Mouse (Mus musculus) brain, adult 2 months (tissue): ENCODE data around the gene Nomo1.

Source experiments
- DNase-seq: peaks from one replicate; pipeline ENCODE4 v3.0.0; 2011; ENCODE audit warnings: low read depth, low spot score

Nomo1 gene

DNA sequence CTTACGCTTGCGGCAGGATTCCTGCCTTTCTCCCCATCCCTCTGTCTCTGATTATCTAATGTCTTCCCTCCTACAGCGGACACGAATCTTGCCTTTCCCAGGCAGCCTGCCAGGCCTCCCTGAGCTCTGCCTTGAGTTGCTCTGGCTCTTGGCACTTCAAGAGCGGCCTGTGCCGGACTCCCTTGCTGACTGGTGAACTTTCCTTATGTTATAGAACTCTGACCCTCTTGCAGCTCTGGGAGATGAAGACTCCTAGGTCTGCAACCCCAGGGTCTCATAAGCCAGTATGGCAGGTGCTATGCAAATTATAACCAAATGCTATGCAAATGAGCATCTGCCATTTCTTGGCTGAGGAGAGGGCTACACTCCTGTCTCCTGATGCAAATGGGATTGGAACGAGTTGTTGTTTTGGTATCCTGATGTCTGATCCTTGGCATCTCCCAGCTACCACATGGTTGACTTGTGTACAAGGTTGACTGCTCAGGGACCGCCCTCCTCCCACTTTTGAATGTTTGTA lies 69.6 kb downstream of the Nomo1 start:
- peak; percentile 88 for DNase-seq

DNA sequence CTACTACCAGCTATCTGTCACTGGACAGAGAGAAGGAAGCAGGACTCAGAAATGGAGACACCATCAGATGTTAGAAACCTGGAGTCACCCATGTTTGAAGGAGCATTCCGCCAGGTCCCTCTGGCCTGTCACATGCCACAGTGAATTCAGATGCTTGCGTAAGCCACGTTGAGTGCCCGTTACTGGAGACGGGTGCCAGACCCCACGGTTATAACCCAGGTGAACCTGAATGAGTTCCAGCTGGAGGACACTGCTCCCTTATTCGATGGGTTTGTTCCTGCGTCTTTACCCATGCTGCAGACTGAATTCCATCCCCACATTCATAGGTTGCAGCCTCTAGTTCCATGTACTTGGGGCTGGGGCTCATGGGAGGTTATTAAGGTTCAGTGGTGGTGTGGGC lies 70.3 kb downstream of the Nomo1 start:
- DNase-seq = no peak

DNA sequence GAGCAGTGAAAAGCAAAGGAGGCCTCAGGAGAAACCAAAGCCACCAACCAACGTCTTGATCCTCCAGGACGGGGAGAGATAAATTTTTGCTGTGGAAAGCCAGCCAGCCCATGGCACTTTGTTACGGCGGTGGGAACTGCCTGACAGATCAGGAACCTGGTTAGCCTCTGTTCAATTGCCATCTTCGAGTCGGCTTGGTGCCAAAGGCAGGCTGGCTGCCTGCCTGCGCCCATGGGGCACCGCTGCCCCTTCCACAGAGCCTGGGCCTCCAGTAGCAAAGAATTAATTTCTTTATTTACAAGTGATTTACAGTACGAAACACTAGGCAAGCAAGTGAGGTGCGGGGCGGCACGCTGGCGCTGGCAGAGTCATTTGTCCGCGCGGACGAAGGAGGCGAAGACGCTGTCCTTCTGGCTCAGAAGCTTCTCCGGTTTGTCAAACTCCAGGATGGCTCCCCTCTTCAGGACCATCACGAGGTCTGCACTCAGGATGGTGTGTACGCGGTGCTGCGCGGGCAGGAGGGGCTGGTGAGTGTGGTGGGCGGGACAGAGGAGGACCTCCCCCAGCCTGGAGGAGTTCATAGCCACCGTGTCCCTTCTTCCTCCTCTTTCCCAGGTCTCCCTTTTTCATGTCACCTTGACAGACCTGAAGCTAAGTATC lies 70.9 kb downstream of the Nomo1 start:
- no peak for DNase-seq

DNA sequence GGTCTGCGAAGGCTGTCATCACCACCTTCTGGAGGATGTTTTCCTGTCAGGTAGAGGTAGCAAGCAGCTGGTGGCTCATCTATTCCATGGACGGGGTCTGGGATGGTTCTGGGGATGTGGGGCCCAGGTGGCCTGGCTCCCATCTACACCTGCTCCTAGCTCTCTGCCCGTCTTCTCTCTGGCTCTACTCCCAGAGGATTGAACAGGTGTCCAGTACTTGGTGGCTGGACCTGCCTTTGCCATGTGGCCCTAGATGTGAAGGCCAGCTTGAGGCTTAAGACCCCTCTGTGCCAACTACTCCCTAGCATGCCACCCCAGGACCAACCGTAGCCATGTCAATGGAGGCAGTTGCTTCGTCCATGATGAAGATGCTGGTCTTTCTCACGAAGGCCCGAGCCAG lies 72.0 kb downstream of the Nomo1 start:
- no peak for DNase-seq

DNA sequence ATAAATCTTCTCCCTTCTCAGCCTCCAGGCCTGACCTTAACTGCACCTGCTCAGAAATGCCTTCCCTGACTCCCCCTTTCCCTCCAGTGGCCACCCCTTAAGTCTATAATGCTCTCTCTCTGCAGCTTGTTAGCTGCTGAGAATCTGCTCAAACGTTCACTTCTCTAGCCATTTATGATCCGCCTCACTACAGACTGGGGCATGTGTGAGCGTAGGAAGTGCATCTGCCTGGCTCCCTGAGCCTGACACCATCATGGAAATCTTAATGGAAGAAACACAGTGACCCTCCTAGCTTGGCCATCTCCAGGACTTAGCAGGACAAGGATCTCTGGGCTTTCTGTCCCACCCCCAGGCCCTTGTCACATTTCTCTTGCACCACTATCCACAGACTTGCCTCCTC lies 76.6 kb downstream of the Nomo1 start:
- DNase-seq = peak; percentile 53

DNA sequence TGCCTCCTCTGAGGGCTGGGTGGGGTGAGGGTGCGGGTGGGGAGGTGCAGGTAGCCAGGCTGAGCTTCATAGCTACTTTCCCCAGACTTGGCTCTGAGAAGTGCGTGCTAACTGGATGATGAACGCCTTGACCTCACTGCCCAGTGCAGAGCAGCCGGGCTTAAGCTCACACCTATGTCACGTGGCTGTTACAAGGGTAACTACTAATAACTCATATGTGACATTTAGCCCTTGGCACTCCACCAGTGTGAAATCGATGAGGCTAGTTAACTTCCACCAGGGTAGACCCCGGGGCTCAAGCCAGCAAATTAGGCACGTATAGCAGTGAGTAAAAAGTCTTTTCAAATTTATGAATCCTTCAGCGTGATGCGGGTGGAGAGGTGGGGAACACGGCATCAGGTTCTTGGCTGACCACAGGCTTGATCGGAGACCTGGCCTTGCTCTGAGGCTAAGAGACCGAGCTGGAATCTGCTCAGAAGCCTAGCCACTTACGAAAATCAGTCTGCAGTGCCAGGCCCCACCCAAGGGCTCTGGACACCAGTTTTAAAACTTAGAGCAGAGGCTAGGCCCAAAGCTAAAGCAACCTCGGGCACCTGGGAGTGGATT lies 77.8 kb downstream of the Nomo1 start:
- DNase-seq = no peak

DNA sequence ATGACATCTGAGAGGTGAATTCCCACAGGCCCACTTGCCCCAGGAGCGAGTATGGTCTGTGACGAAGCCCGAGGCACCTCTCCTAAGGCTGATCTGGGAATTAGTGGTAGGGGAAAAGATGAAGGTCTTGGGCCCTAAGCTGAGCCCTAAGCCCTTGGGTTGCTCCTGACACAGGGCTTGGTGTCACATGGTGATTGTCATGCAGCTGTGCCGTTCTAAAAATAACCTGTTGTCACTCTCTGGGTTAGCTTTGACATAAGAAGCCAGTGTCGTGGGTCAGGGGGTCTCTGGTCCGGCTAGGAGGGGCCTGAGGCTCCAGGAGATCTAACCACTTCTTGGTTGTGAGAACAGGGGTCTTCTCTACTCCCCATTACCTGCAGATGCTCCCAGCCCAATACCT lies 78.4 kb downstream of the Nomo1 start:
- no peak for DNase-seq

DNA sequence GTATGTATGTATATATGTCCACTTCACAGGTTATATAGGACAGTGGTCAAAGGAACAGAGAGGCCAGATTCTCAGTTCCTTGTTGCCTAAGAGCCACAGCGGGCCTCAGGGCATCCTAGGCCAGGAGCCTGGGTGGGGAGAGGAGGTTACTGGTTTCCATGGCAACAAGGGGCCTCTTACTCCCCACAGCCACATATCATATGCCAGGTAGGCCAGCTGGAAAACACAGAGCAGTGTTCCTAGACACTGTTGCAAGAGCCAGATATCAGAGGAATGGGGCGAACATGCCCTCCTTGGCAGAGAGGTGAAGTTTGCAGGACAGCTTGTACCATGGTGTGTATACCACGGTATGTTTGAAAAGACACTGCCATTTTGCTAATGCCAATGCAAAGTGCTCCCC lies 79.9 kb downstream of the Nomo1 start:
- DNase-seq = peak; percentile 86

DNA sequence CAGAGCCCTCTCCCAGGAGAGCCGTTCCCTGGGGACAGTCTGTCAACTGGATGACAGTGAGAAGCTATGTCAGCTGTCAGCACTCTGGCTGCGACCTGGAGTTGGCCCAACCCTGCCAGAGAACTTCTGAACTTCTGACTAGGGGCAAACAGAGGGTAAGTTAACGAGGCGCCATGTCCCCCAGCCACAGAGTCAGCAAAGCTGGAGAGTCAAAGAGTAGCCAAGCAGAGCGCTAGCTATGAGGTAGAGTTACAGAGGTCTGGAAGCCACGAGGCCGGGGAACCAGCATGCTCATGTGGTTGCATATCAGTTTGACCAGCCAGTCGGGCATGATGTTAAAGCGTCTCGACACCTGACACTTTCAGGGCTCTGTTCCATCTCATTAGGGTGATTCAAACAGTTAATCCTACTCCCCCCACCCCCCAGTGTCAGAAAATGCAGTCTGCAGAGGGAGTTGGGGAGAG lies 82.7 kb downstream of the Nomo1 start:
- DNase-seq = no peak

DNA sequence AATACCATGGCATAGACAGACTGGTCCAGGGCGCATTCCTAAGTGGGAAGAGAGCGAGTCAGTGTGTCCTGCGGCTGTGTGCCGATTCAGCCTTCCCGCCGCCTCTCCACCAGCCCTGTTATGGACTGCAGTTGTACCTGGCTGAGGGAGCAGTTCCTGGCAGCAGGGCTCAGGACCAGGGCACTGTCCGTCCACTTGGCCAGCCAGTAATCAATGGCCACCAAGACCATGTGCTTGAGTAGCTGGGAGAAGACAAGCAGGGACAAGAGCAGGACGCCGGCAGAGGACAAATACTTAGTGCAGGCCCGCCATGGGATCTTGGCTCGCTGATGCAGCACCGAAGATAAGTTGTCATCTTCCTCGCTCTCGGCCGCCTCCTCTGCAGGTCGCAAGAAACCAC lies 83.5 kb downstream of the Nomo1 start:
- no peak for DNase-seq

DNA sequence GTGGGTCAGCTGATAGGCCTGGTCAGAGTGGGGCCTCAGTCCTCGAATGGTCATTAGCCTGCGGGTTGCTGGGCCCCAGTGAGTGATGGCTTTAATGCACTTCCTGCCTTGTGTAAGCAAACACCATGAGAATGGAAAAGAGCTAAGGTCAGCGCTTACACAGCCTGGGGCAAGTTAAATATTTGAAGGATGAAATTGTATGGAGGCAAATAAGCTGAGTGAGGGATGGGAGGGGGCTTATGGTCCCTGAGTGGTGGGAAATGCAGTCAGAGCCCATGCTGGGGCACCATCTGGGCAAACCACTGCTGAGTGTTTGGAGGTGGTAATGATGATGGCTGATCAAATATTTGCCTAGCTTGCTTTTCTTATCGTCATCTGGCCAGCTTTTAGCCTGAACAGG lies 89.5 kb downstream of the Nomo1 start:
- no peak for DNase-seq

DNA sequence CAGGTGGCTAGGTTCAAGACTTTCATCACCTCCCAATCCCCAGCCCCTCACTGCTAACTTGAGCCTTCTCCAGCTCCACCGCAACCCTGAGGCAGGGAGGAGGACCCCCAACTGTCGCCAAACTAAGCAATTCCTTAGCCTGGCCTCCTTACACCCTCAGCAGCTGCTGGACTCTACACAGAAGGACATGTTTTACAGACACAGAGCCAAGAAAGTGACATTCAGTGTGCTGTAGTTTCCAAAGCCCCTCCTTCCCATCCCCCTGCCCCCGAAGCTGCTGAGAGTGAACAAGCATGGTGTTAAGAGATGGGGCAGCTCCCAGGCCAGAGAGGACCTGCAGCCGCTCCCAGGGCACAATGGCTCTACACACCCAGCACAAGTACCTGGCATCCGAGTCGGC lies 91.0 kb downstream of the Nomo1 start:
- DNase-seq = no peak

DNA sequence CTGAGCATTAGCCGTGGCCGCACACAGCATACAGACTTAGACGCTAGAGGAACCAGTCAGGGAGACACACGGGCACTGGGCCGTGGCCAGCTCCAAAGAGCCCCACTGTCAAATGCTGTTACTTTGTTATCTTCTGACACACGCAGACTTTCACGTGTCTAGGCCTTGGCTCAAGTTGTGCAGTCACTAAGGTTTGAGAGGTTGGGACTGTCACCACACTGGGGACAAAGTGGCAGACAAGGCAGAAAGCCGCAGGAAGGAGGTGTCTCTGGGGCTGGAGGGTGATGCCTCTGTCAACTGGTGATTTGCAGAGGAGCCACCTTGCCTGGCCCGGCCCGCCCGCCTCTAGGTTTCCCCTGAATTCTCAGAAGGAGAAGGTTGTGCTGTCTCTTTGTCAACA lies 91.8 kb downstream of the Nomo1 start:
- DNase-seq = no peak

DNA sequence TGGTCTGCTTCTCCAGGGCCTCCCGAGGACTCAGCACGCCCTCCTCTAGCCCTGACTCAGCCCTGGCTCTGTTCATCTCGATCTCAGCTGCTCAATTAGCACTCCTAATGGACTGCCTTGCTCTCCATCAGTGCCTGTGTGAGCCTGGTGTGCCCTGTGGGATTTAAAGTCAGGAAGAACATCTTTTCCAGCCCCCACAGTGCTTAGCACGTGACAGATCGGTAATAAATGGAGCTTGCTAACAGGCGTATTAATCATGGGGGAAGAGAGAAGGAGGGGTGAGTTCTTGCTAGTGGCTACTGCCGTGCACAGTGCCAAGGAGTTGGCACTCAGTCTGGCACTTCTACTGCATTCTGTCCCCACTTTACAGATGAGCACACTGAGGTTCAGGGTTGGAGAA lies 94.7 kb downstream of the Nomo1 start:
- DNase-seq = peak; percentile 53

DNA sequence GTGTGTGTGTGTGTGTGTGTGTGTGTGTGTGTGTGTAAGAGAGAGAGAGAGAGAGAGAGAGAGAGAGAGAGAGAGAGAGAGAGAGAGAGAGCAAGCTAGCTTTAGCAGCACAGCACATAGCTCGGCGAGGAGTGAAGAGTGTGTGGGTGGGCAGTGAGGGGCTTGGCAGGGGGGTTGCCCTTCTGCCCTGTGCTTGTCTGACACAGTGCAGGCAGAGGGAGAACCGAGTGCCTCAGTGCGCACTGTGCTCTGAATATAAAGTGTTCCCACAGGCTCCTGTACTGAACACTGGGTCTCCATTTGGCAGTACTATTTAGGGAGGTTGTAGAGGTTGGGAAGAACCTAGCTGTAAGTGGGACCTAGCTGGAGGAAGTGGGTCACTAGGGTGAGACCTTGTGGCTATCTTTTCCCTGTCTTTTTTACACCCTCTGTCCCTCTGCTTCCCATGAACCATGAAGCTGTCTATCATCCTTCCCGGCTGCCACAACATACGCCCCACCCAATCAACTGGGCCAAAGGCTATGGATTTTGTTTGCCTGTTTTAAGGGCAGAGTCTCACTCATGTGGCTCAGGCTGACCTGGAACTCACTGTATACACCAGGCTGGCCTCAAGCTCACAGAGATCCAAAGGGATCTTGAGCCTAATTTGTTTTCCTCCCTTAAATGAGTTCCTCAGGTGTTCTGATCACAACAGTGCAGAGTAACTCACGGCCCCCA lies 96.1 kb downstream of the Nomo1 start:
- peak; percentile 45 for DNase-seq

DNA sequence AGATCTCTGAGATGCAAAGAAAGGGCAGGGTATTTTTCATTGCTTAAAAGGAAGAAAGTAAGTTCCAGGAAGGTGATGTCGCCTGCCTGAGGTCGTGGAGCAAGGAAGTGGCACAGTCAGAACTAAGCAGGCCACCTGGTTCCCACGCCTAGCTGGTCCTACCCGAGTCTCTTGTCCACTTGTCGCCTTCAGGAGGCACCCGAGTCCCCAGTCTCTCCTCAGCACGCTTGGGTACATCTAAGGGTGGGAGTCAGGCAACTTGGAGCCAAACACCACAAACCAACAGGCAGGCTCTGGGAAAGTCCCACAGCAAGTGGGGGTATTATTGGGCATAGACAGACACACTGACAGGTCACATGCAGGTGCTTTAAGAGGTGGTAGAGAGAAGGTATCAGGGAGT lies 97.2 kb downstream of the Nomo1 start:
- no peak for DNase-seq

DNA sequence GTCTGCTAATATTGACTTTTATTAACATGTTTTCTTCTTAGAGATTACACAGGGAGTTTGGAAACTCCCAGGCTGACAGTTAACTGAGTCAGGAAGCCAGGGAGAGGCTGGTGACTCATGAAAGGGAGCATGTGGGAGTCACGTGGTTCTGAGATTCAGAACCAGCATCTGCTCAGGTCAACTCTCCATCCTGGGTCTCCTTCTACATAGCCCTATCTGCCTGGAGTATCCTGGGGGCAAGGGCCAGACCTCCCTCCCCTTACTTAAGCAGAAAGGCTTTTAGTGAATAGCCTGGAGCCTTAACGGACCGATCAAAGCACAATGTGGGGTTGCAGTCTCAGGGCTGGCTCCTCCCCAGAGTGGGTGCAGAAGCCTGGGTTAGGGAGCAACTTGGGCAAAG lies 97.8 kb downstream of the Nomo1 start:
- DNase-seq = peak; percentile 93

DNA sequence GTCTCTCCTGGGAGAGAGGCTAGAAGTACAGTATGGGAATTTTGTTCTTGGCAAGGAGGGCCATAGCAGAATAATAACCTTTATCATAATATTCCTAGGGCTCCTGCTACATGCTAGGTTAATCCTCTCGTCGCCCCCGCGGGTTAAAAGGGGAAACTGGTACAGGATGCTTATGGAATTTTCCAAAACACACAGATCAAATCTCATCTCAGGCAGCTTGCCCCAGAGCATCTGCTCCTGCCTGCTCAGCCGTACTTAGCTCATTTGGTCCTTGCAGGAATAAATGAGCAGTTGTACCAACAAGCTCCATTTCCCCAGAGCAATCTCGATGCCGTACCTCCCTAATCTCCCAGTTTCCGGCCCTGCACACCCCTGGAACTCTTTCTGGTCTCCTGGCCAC lies 98.3 kb downstream of the Nomo1 start:
- DNase-seq = peak; percentile 91

DNA sequence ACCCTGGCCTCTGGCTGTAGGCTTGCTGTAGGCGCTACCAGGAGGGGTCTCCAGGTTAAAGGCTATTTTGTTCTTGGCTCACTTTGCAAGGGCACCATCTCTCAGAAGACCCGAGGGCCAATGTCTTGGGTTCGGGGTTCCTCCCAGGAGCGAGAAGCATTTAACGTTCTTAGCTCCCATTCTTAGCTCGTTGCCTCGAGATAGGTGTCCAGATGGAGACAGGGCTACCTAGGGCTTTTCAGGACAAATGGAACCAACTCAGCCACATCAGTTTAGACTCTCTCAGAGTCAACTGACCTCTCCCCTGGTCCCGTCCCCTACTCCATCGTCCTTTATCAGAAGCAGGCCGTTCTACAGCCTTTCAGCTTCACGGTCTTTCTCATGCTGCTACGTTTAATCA lies 98.7 kb downstream of the Nomo1 start:
- peak; percentile 54 for DNase-seq
